Mouse (Mus musculus) left cerebral cortex, adult 2 months (tissue): ENCODE results near the gene Hist1h3f. TPM values are rescaled to one million over a fixed set of nuclear protein-coding genes. Genes with fewer than 3 reads are reported as not detected.
A peak's percentile ranks its signal among the peaks of the same experiment; 100 is the strongest.
"Not testable (repeated sequence)": the region's sequence is repeated elsewhere in the genome, so short reads cannot be mapped to it uniquely, and the experiment has no call there.

ENCODE experiments used
- DNase-seq, 2 experiments: peaks; one replicate each; pipeline ENCODE4 v3.0.0; 2021 to 2022; ENCODE audit warnings: low spot score in 2 of 2, mixed read lengths in 1 of 2; ENCODE audit errors: extremely low spot score in 1 of 2
- H3K27ac ChIP-seq: fragments of 200-600 bp; 2 replicates; pipeline ENCODE4 v1.8.1; 2022
- H3K4me3 ChIP-seq: fragments of 200-600 bp; 2 replicates; pipeline ENCODE4 v1.8.1; 2022
- CTCF ChIP-seq: fragments of 200-600 bp; IDR thresholded peaks from 2 replicates; pipeline ENCODE4 v1.8.1; 2022; ENCODE audit warnings: antibody characterized with exemption, mild to moderate bottlenecking, moderate library complexity
- intact Hi-C: fragments of 180-260 bp; cut with DNase I; formaldehyde crosslinking; loops from one replicate; pipeline ENCODE4 v1.15.1; 2025
- total RNA-seq, 2 experiments: library from RNA; stranded (reverse); gene quantifications; 2 replicates each; pipeline ENCODE4 v1.2.3; 2021

The Hist1h3f gene
- total RNA-seq, 2 experiments from 2014 or later = 12.9 to 15.5 TPM

- intact Hi-C loops = no loop called here
- DNase-seq = no peak
- H3K4me3 ChIP-seq = peak overlapping the region; percentile 71
- TF ChIP-seq CTCF = peak; percentile 65
- peak overlapping the region; percentile 96 for H3K27ac ChIP-seq
Observed at GRCm38 (mm10) chr13:23562699-23563462, 19.0 kb downstream of the Hist1h3f start.

- H3K4me3 ChIP-seq = no peak overlapping the region
- no peak for TF ChIP-seq CTCF
- DNase-seq = no peak
- no peak overlapping the region for H3K27ac ChIP-seq
- intact Hi-C loops = no loop called here
Observed at GRCm38 (mm10) chr13:23564482-23564881, 20.6 kb downstream of the Hist1h3f start.

GRCm38 (mm10) chr13:23570261-23571021, 26.6 kb downstream of the Hist1h3f start:
- DNase-seq = not testable (repeated sequence)
- intact Hi-C loops = loop anchor here (5.0 kb wide), 1 partner anchor 38 kb away; the partner anchor contains the start of genes Hist1h2af and Hist1h4h
- Histone ChIP-seq H3K4me3 (peak overlapping the region; percentile 55), H3K27ac (peak overlapping the region; percentile 94)

GRCm38 (mm10) chr13:23571022-23571503, 27.2 kb downstream of the Hist1h3f start, which contains the start of the genes Hist1h2ae and Hist1h2bg:
Gene Hist1h2ae (minus strand): TSS chr13:23571220.
Gene Hist1h2bg (plus strand): TSS chr13:23571396.
- intact Hi-C loops = loop anchor here (5.0 kb wide), 1 partner anchor 39 kb away; the partner anchor contains the start of genes Hist1h2af and Hist1h4h
- TF ChIP-seq CTCF = no peak
- Histone ChIP-seq H3K4me3 (peak within 1 kb of the TSS; percentile 55), H3K27ac (peak within 1 kb of the TSS; percentile 94)
- peak; percentile 70 to 71 for DNase-seq

- peak overlapping the region; percentile 55 for H3K4me3 ChIP-seq
- intact Hi-C loops = loop anchor here (5.0 kb wide), 1 partner anchor 39 kb away; the partner anchor contains the start of genes Hist1h2af and Hist1h4h
- peak overlapping the region; percentile 94 for H3K27ac ChIP-seq
- DNase-seq = not testable (repeated sequence)
Observed at GRCm38 (mm10) chr13:23571504-23572217, 27.8 kb downstream of the Hist1h3f start.

GRCm38 (mm10) chr13:23572218-23573033, 28.6 kb downstream of the Hist1h3f start:
- no peak for DNase-seq
- Histone ChIP-seq H3K4me3 (peak overlapping the region; percentile 55), H3K27ac (peak overlapping the region; percentile 86; the same call in 1 of the 2 replicates)
- TF ChIP-seq CTCF = no peak
- intact Hi-C loops = loop anchor here (5.0 kb wide), 1 partner anchor 40 kb away; the partner anchor contains the start of genes Hist1h2af and Hist1h4h

GRCm38 (mm10) chr13:23573034-23573897, 29.4 kb downstream of the Hist1h3f start:
- not testable (repeated sequence) for DNase-seq
- H3K27ac ChIP-seq = peak overlapping the region; percentile 86; the same call in 1 of the 2 replicates
- intact Hi-C loops = loop anchor here (5.0 kb wide), 1 partner anchor 41 kb away; the partner anchor contains the start of genes Hist1h2af and Hist1h4h
- peak overlapping the region; percentile 55 for H3K4me3 ChIP-seq

GRCm38 (mm10) chr13:23573898-23574524, 30.2 kb downstream of the Hist1h3f start, which contains the start of the genes Hist1h2bf and Hist1h2ad:
Gene Hist1h2bf (minus strand): TSS chr13:23574196.
Gene Hist1h2ad (plus strand): TSS chr13:23574381.
- DNase-seq = peak; percentile 84 to 88
- intact Hi-C loops = loop anchor here (5.0 kb wide), 1 partner anchor 42 kb away; the partner anchor contains the start of genes Hist1h2af and Hist1h4h
- Histone ChIP-seq H3K4me3 (peak within 1 kb of the TSS; percentile 42), H3K27ac (peak within 1 kb of the TSS; percentile 65)

GRCm38 (mm10) chr13:23574546-23575170, 30.8 kb downstream of the Hist1h3f start:
- Histone ChIP-seq H3K4me3 (peak overlapping the region; percentile 42), H3K27ac (peak overlapping the region; percentile 65)
- intact Hi-C loops = loop anchor here (5.0 kb wide), 1 partner anchor 42 kb away; the partner anchor contains the start of genes Hist1h2af and Hist1h4h
- not testable (repeated sequence) for DNase-seq
